Mouse (Mus musculus): ENCODE measurements around the gene Npvf.

- TF ChIP-seq CTCF (conservative IDR thresholded peaks at IDR 0.05; ENCODE audit: low read length) (no peak), POU5F1 (IDR thresholded peaks at IDR 0.05; ENCODE audit: borderline replicate concordance, low read length) (no peak)
Measured at GRCm38 (mm10) chr6:50658466-50658865, 4.2 kb upstream of the Npvf start.

Measured in E14TG2a.4 (cell line).